In the genomic region with DNA sequence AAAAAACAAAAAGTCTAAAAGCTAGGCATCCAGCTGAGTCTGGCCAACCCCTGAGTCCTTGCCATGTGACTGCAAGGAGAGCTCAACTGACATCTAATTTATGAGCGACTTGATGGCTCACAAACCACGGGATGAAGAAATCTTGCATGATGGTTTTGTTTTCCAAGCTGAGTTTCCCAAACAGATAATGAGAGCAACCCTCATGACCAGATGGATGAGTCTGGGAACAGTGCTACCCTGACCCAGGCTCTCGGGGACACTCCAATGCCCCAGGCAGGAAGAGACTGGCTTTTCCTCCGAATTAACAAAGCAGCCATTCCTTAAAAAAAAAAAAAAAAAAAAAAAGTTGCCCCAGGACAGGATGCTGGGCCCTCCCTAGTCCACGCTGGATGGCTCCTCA, we compare ENCODE assay signal across 30 mouse cellular contexts.
DNase-seq lines count a peak whose midpoint lies in the region; ATAC-seq and TF ChIP-seq lines count a peak whose summit lies in the region.
"Had no signal": no experiment of that assay in that cellular context is flagged by ENCODE, and none has a peak within 500 bp of the region (broad histone marks: within the 10 kb centered on the region; RNA-seq: fewer than 3 reads in every experiment).

No protein-coding gene starts in this region.

- H3K4me3 ChIP-seq in kidney, embryonic 16.5 days (ENCODE audit: low read length), result no peak overlapping the region
- H3K4me3 ChIP-seq in ES-E14 (ENCODE audit: insufficient read depth in 1 of 2, low read depth in 1 of 2, low read length in 2 of 2, poor library complexity in 1 of 2, severe bottlenecking in 1 of 2), result no peak overlapping the region
- H3K4me3 ChIP-seq in myocyte, result no peak overlapping the region
- no peak overlapping the region for H3K4me3 ChIP-seq in midbrain, embryonic 13.5 days (replicated peaks)
- H3K4me3 ChIP-seq: embryonic facial prominence, embryonic 13.5 days; erythroblast, embryonic 14.5 days; gastrocnemius, adult 2 months; heart, embryonic 15.5 days; hindbrain, embryonic 13.5 days; limb, embryonic 13.5 days; liver, embryonic 13.5 days; neural tube, embryonic 12.5 days; stomach, embryonic 15.5 days had no signal

- peaks cover 3% of the 10 kb centered on the region for H3K4me1 ChIP-seq in kidney, embryonic 16.5 days (ENCODE audit: insufficient read depth, low read length)
- H3K4me1 ChIP-seq in ES-E14 (ENCODE audit: control insufficient read depth in 2 of 2, insufficient read depth in 2 of 2, low read length in 2 of 2, poor library complexity in 1 of 2), result peaks cover 2 to 12% of the 10 kb centered on the region in 2 experiments; a peak in 1 of 4 replicates
- no peaks in the 10 kb centered on the region for H3K4me1 ChIP-seq in midbrain, embryonic 13.5 days (replicated peaks)
- H3K4me1 ChIP-seq: liver, embryonic 13.5 days had no signal

- peak; percentile 35; the same call in 1 of the 2 replicates for ATAC-seq in kidney, embryonic 16.5 days (ENCODE audit: low FRiP score, low TSS enrichment)
- ATAC-seq in midbrain, embryonic 13.5 days, result no peak
- ATAC-seq: forebrain, embryonic 14.5 days had no signal

- WGBS in kidney, embryonic 16.5 days, result 30% methylated on average over 5 of the region's 5 CpGs
- WGBS in midbrain, embryonic 13.5 days, result 65% methylated on average over 5 of the region's 5 CpGs

- peak; percentile 20 for DNase-seq in adrenal gland, postnatal 14 days
- no peak for DNase-seq in adrenal gland, adult 18-20 months (ENCODE audit: low spot score in 2 of 2)
- no peak for DNase-seq in kidney, postnatal 36 days
- no peak for DNase-seq in ES-E14 (ENCODE audit: low read depth, low spot score)
- no peak for DNase-seq in lung, postnatal 4 days
- DNase-seq: B cell, adult 2 months; cerebellum, adult 2 months; cerebellum, postnatal 36 days; embryo, embryonic 11 days; gastrocnemius, adult 2 months; heart, postnatal 36 days; kidney, postnatal 25 days; layer of hippocampus, postnatal 36 days; liver, embryonic 13.5 days; lung, adult 2 months; lung, postnatal 14 days; midbrain, embryonic 14.5 days; thymus, adult 18-20 months; thymus, postnatal 4 days had no signal

- no peak for TF ChIP-seq POLR2A in myocyte (IDR thresholded peaks at IDR 0.05; ENCODE audit: insufficient read length, low read depth)

- no peak overlapping the region for H3K9ac ChIP-seq in kidney, embryonic 16.5 days (replicated peaks; ENCODE audit: low read length)
- H3K9ac ChIP-seq in ES-E14 (ENCODE audit: insufficient read depth, low read depth, low read length, poor library complexity, severe bottlenecking), result no peak overlapping the region
- no peak overlapping the region for H3K9ac ChIP-seq in midbrain, embryonic 13.5 days (replicated peaks)
- H3K9ac ChIP-seq: embryonic facial prominence, embryonic 13.5 days; heart, embryonic 15.5 days; hindbrain, embryonic 13.5 days; limb, embryonic 13.5 days; liver, embryonic 13.5 days; neural tube, embryonic 12.5 days; stomach, embryonic 15.5 days had no signal

- no peaks in the 10 kb centered on the region for H3K79me2 ChIP-seq in myocyte (ENCODE audit: control insufficient read depth, insufficient read depth)

- H3K4me2 ChIP-seq in kidney, embryonic 16.5 days (replicated peaks; ENCODE audit: low read depth, low read length), result no peak overlapping the region
- H3K4me2 ChIP-seq in myocyte (ENCODE audit: low read depth), result peak overlapping the region; percentile 4
- H3K4me2 ChIP-seq in midbrain, embryonic 13.5 days (replicated peaks), result no peak overlapping the region
- H3K4me2 ChIP-seq: embryonic facial prominence, embryonic 13.5 days; heart, embryonic 15.5 days; hindbrain, embryonic 13.5 days; limb, embryonic 13.5 days; liver, embryonic 13.5 days; neural tube, embryonic 12.5 days; stomach, embryonic 15.5 days had no signal

- H3K27me3 ChIP-seq in kidney, embryonic 16.5 days (ENCODE audit: insufficient read depth, low read length), result no peaks in the 10 kb centered on the region
- H3K27me3 ChIP-seq in myocyte (ENCODE audit: control insufficient read depth, insufficient read depth, insufficient read length), result peaks cover 4% of the 10 kb centered on the region
- peaks cover 2% of the 10 kb centered on the region for H3K27me3 ChIP-seq in midbrain, embryonic 13.5 days
- H3K27me3 ChIP-seq: embryonic facial prominence, embryonic 13.5 days; heart, embryonic 15.5 days; hindbrain, embryonic 13.5 days; limb, embryonic 13.5 days; neural tube, embryonic 12.5 days; stomach, embryonic 15.5 days had no signal

- no peak overlapping the region for H3ac ChIP-seq in myocyte (ENCODE audit: control insufficient read depth, insufficient read length)

- H3K27ac ChIP-seq in kidney, embryonic 16.5 days (ENCODE audit: low read length), result peak overlapping the region; percentile 71
- H3K27ac ChIP-seq in ES-E14 (ENCODE audit: insufficient read depth, low read depth, low read length, poor library complexity, severe bottlenecking), result no peak overlapping the region
- H3K27ac ChIP-seq in midbrain, embryonic 13.5 days, result no peak overlapping the region
- H3K27ac ChIP-seq: embryonic facial prominence, embryonic 13.5 days; gastrocnemius, adult 2 months; heart, embryonic 15.5 days; hindbrain, embryonic 13.5 days; limb, embryonic 13.5 days; liver, embryonic 13.5 days; neural tube, embryonic 12.5 days; stomach, embryonic 15.5 days had no signal

- no peaks in the 10 kb centered on the region for H3K36me3 ChIP-seq in kidney, embryonic 16.5 days (ENCODE audit: insufficient read depth, low read length)
- H3K36me3 ChIP-seq in ES-E14 (ENCODE audit: control insufficient read depth, insufficient read depth, low read length, poor library complexity, severe bottlenecking) (no peaks in the 10 kb centered on the region), myocyte (ENCODE audit: control insufficient read depth, insufficient read depth) (no peaks in the 10 kb centered on the region)
- no peaks in the 10 kb centered on the region for H3K36me3 ChIP-seq in midbrain, embryonic 13.5 days
- H3K36me3 ChIP-seq: embryonic facial prominence, embryonic 13.5 days; heart, embryonic 15.5 days; hindbrain, embryonic 13.5 days; limb, embryonic 13.5 days; liver, embryonic 13.5 days; neural tube, embryonic 12.5 days; stomach, embryonic 15.5 days had no signal

- in situ Hi-C loops in ES-E14 (cut with MboI; ENCODE audit: low sequenced_read_pairs in 2 of 2, unreplicated experiment in 2 of 2), result no loop called here

- no peaks in the 10 kb centered on the region for H3K9me3 ChIP-seq in kidney, embryonic 16.5 days (ENCODE audit: low read length)
- no peaks in the 10 kb centered on the region for H3K9me3 ChIP-seq in ES-E14 (ENCODE audit: control insufficient read depth, insufficient read depth, low read depth, low read length)
- no peaks in the 10 kb centered on the region for H3K9me3 ChIP-seq in midbrain, embryonic 13.5 days
- H3K9me3 ChIP-seq: embryonic facial prominence, embryonic 13.5 days; heart, embryonic 15.5 days; hindbrain, embryonic 13.5 days; limb, embryonic 13.5 days; liver, embryonic 13.5 days; neural tube, embryonic 12.5 days; stomach, embryonic 15.5 days had no signal

TF ChIP-seq in ES-E14, 5 proteins besides CTCF, POLR2A, EP300 and RAD21:
- TF ChIP-seq MAFK (IDR thresholded peaks at IDR 0.05; ENCODE audit: insufficient read depth, low read depth, low read length) (no peak), ZNF384 (IDR thresholded peaks at IDR 0.05; ENCODE audit: low read depth, low read length) (peak; percentile 76; the same call in 1 of the 2 replicates)

TF ChIP-seq in myocyte, 11 proteins besides CTCF, POLR2A, EP300 and RAD21:
- TF ChIP-seq E2F4 (IDR thresholded peaks at IDR 0.05; ENCODE audit: insufficient read depth) (no peak), USF1 (IDR thresholded peaks at IDR 0.05; ENCODE audit: low read depth) (peak; percentile 76), CEBPB (IDR thresholded peaks at IDR 0.05; ENCODE audit: insufficient read depth, poor library complexity, severe bottlenecking) (peak; percentile 75)
